Mouse (Mus musculus) WW6 (cell line): ENCODE results near the gene Kcnk2.

Experiments
- DNase-seq: peaks from one replicate; pipeline ENCODE4 v3.0.0-alpha.2; 2013; ENCODE audit warnings: low read depth, low spot score

Gene Kcnk2

DNA sequence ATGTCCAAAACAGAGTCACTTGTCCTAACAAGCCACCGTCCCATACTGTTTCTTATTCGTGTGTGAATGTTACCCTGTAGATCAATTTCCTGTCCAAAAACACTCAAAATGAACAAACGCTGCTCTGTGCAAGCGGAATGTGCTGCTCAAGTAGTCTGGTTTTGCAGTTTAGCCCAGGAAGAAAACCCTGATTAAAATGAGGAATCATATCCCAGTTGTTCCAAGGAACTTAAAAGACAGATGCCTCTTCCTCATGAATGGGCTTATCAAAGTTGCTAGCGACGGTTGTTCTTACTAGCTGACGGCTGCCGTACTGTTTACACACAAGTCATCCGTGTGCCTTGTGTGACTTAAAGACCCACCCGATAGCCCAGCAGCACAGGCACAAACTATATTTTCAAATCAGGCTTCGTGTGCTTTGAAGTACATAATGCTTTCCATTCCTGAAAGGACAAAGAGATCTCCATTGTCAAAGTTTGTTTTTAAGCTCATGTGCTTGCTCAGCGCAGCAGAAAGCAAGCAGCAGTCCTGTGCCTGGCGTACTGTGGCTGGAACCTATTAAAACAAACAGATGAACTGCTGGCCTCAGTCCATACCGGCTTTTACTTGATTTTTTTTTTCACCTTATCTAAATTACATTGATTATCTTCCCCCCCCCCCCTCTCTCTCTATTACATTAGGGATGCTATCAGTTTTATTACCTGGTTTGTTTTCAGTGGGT lies at the start of gene Kcnk2:
TSS of gene Kcnk2 (minus strand) at position 51 of the 721 bp plus-strand sequence.
- no peak for DNase-seq

DNA sequence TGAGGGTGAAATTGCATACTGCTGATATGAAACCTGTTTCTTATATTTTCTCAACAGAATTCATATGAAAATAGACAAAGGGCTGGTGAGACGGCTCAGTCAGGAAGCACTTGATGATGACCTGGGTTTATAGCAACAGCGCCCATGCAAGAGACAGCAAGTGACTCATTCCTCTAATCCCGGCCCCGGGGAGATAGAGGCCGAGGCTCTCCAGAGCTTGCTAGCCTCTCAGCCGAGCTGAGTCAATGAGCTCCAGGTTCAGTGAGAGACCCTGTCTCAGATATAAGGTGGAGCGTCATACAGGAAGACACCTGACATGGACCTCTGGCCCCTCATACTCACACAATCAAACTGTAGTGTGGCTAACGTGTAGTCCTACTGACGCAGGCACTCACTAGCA lies 38.7 kb upstream of the Kcnk2 start:
- no peak for DNase-seq

- no peak for DNase-seq
Measured at GRCm38 (mm10) chr1:189437126-189437525, 35.1 kb upstream of the Kcnk2 start.

DNA sequence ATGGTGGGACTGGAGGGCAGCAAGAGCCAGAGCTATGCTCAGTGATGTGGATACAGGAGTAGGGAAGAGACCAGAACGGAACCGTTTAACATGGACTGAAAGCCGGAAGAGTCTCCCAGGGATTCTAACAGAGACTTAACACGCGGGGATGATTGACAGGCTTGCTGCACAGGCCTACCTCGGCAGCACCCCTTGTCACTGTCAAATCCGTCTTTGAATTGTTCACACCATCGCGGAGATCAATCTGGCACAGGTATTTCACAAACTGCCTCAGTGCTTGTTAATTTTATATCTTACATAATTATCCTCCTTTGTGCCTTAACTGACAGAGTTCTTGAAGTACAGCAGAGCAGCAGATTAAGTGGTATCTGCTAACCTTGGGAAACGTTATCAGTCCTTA lies 33.4 kb upstream of the Kcnk2 start:
- no peak for DNase-seq

GRCm38 (mm10) chr1:189431479-189431878 lies 29.4 kb upstream of the Kcnk2 start:
- DNase-seq = no peak

DNA sequence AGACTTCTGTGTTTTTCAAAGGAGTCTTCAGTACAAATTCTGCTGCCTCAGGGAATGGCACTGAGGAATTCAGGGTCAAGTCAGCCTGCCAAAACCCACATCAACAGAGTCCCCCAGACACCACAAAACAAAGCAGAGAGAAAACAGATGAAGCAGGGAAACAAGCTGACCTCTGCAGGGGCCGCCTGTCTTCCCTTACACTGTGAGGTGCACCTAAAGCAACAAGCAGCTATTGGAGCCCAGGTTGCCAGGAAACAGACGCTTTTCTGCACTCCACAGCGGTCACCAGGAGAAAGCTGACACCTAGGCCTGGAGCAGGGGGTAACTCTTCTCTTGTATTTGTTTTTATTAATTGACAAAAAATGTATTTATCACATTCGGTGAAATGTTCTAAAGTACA lies 28.5 kb upstream of the Kcnk2 start:
- no peak for DNase-seq

GRCm38 (mm10) chr1:189429566-189429965 lies 27.5 kb upstream of the Kcnk2 start:
- DNase-seq = no peak

- DNase-seq = no peak
Measured at GRCm38 (mm10) chr1:189426252-189426651, 24.2 kb upstream of the Kcnk2 start.

DNA sequence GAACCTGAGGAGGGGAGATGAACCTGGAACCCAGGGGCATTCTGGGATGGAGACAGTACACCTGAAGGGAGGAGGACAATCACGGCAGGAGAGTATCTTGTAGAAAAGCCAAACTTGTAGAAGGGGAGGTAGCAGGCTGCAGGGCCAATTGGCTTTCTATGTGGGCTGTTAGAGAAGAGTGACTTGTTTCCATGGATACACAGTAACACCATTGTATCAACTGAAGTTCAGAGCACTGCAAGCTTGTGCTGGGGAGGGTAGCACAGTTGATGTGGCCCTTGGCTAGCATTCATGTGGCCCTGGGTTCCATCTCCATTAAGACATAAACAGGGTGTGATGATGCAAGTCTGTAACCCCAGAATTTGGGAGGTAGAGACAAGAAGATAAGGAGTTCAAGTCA lies 17.8 kb upstream of the Kcnk2 start:
- DNase-seq = no peak

GRCm38 (mm10) chr1:189409906-189410305 lies 7.8 kb upstream of the Kcnk2 start:
- DNase-seq = no peak

- DNase-seq = no peak
Measured at GRCm38 (mm10) chr1:189405221-189405620, 3.1 kb upstream of the Kcnk2 start.

- DNase-seq = no peak
Measured at GRCm38 (mm10) chr1:189403546-189403945, 1.5 kb upstream of the Kcnk2 start.

- DNase-seq = no peak
Measured at GRCm38 (mm10) chr1:189403139-189403538, 1.1 kb upstream of the Kcnk2 start.

DNA sequence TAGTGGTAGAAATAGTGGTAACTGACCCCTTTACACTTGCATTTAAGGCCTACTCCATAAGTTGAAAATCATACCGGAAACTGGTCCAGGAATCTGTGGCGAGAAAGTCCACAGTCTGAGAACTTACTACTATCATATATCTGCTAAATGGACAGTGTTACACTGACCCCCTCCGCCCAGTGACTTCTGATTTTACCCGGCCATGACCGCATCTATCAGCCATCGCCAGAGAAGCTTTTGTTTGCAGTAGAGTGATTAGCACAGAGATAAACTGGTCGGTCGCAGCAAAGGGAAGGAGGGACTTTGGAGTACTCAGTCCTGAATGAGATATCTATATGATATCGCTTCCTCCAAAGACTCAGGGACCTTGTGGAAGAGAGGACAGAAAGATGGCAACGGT lies 15.2 kb downstream of the Kcnk2 start:
- DNase-seq = no peak

- no peak for DNase-seq
Measured at GRCm38 (mm10) chr1:189386141-189386540, 15.9 kb downstream of the Kcnk2 start.

- DNase-seq = no peak
Measured at GRCm38 (mm10) chr1:189367722-189368121, 34.4 kb downstream of the Kcnk2 start.

DNA sequence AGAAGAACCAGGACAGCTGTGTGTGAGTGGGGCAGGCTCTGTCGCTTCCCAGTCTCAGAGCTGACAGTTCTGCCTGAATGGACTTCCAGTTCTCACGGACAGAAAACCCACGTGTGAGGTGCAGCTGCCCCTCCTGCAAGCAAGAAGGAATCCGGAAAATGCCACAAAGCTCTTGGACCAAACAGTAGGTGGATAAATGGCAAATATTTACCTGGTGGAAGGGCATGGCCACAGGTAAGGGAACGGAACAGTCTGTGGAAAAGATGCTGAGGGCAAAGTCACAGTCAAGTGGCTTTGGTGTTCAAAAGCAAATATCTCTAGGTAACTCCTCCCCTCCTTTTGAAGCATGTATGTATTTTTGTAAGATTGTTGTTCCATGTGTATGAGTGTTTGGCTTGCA lies 37.9 kb downstream of the Kcnk2 start:
- DNase-seq = no peak

DNA sequence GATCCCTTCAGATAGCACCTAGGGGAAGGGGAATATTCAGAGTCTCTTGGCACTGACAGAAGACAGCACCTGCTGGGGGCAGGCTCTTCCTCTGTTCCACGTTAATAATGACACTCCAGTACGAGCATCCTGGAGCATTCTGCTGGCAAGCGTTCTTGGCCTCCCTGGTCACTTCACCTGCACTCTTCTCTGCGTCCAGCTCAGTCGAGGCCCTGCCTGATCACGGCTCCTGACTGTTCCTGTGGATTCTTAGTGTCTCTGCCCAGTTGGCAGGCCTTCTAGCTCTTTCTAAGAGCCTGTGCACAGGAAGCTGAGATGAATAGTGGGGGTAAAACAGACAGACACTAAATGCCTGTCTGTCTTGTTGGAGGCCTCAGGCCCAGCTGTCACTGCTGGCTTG lies 39.5 kb downstream of the Kcnk2 start:
- DNase-seq = no peak

- no peak for DNase-seq
Measured at GRCm38 (mm10) chr1:189359699-189360098, 42.4 kb downstream of the Kcnk2 start.

GRCm38 (mm10) chr1:189353887-189354286 lies 48.2 kb downstream of the Kcnk2 start:
- DNase-seq = no peak

- DNase-seq = no peak
Measured at GRCm38 (mm10) chr1:189351804-189352203, 50.3 kb downstream of the Kcnk2 start.

- no peak for DNase-seq
Measured at GRCm38 (mm10) chr1:189349205-189349604, 52.9 kb downstream of the Kcnk2 start.

GRCm38 (mm10) chr1:189345166-189345565 lies 56.9 kb downstream of the Kcnk2 start:
- DNase-seq = no peak
